Mouse (Mus musculus): ENCODE measurements around the gene Usp3.

DNA sequence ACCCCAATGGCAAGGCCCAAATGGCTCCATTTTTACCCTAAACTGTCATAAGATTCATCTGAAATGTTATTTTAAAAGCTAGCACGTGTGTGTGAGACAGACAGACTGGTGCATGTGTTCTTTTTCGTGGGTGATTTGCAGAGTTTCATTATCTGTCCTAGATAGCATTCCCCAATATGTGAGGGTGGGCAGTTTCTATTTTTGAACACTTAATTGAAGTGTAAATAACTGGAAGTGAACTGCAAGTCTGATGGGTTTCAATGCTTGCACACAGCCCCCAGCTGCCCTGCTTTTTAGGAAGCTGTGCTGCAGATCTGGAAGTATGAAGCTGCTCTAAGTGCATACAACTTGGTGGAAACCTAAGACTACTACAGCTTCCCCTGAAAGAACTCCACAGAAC, 77.8 kb downstream of the Usp3 start:
- TF ChIP-seq CTCF (IDR thresholded peaks at IDR 0.05) (no peak), EP300 (IDR thresholded peaks at IDR 0.05; ENCODE audit: insufficient read depth, low read depth, low read length) (no peak)
